Mouse (Mus musculus) embryonic facial prominence, embryonic 15.5 days (tissue): ENCODE results near the gene D930007J09Rik. TPM values are rescaled to one million over a fixed set of nuclear protein-coding genes. Genes with fewer than 3 reads are reported as not detected.

Experiments used
- polyA plus RNA-seq: library from polyadenylated mRNA; unstranded; fragments of >200 nt; fragmentation: Nextera tagmentation; extraction: Ambion mirVana; gene quantifications from 2 replicates; pipeline ENCODE4 v1.2.1, GENCODE M21; 2015

Gene D930007J09Rik
- polyA plus RNA-seq, 1 experiment from 2014 or later: not detected

Other genes starting within 250 kb of the D930007J09Rik start
- 7.6 and 10.9 TPM in 2 replicates for gene Mylk4, start 18.9 kb downstream of the D930007J09Rik start, polyA plus RNA-seq
- gene Wrnip1, start 811 bp downstream of the D930007J09Rik start, polyA plus RNA-seq: 31.6 and 39.4 TPM in 2 replicates
- gene Serpinb1a, start 48.3 kb upstream of the D930007J09Rik start, polyA plus RNA-seq: 31.7 and 35.8 TPM in 2 replicates
- gene Serpinb1c, start 95.4 kb upstream of the D930007J09Rik start, polyA plus RNA-seq: not detected in 2 replicates
- gene Serpinb6b, start 162.4 kb upstream of the D930007J09Rik start, polyA plus RNA-seq: 2.3 and 2.5 TPM in 2 replicates
- gene Serpinb9, start 200.4 kb upstream of the D930007J09Rik start, polyA plus RNA-seq: 4.0 and 4.6 TPM in 2 replicates
- 0.34 and 0.45 TPM in 2 replicates for gene Serpinb9b, start 224.6 kb upstream of the D930007J09Rik start, polyA plus RNA-seq